Mouse (Mus musculus) urinary bladder, adult 2 months (tissue): Measurements from ENCODE around the gene Pfdn2. TPM values are rescaled to one million over a fixed set of nuclear protein-coding genes. Genes with fewer than 3 reads are reported as not detected.
"Not testable (repeated sequence)": the region's sequence is repeated elsewhere in the genome, so short reads cannot be mapped to it uniquely, and the experiment has no call there.

Experiments
- DNase-seq: peaks from one replicate; pipeline ENCODE4 v3.0.0; 2022; ENCODE audit warnings: low spot score
- polyA plus RNA-seq: library from polyadenylated mRNA; depleted of rRNA; stranded (reverse); fragments of >200 nt; gene quantifications from 2 replicates; pipeline ENCODE4 v1.2.3, GENCODE M21; 2012; rRNA removed

The Pfdn2 gene
- 47.8 and 66.6 TPM in 2 replicates for polyA plus RNA-seq

DNA sequence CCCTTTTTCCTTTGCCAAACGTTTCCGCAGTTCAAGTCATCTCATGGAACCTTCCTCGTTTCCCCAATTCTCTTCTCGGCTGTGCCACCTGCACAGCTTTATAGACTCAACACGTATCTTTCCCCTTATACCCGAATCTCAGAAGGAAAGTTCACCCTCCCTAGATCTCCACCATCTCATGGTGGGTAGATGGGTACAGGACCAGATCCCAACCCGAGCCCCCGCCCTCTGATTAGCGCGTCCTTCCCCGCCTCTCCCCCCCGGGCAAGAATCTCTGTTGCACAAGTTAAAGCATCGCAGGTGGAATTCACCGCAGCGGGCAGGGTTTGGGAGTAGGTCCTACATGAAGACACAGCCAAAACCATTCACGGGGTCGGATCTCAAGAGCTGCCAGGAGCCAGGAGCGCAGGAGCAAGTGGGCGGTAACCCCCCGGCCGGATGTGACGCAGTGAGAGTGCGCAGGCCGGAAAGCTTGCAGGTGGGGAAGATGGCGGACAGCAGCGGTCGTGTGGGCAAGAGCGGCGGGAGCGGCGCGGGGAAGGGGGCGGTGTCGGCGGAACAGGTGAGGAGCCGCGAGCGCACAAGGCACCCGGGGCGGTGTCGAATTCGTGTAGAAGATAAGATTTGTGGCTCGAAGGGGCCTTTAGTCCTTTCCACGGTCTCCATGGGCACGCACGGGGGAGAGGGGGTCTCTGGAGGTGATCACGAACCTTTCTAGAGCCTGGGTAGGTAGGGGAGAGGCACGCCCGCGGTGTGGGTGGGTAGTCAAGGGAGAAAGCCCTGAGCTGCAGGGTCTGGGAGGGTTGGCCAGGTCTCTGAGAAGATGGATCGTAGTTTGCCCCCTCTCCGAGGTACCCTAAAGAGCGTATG is at the start of gene Pfdn2, which contains the start of gene Nit1:
Gene Pfdn2, plus strand, starts transcription at position 446 of the 870 bp plus-strand sequence.
Gene Nit1, minus strand, starts transcription at position 422 of the 870 bp plus-strand sequence.
- peak; percentile 78 for DNase-seq

- DNase-seq, result no peak
These were observed 47.2 kb upstream of the Pfdn2 start for GRCm38 (mm10) chr1:171298226-171298625.

GRCm38 (mm10) chr1:171306157-171306556 is 39.3 kb upstream of the Pfdn2 start:
- not testable (repeated sequence) for DNase-seq

DNA sequence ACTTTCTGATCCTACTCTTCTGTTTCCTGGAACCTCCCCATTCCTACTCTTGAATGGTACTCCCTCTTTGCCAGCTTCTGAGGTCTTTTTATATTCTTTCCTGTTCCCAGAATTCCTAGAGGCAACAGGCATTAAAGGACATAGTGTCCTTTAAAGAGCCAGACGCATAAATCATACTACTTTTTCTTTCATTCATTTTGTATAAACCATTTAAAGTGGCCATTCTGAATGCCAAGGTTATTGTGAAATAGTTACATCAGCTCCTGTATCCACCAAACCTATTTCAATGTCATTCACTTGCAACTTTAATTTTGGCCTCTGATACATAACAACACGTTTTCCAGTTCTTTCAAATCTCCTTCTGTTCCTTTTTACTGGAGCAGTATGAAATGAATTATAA is 36.1 kb upstream of the Pfdn2 start:
- DNase-seq, result no peak

DNA sequence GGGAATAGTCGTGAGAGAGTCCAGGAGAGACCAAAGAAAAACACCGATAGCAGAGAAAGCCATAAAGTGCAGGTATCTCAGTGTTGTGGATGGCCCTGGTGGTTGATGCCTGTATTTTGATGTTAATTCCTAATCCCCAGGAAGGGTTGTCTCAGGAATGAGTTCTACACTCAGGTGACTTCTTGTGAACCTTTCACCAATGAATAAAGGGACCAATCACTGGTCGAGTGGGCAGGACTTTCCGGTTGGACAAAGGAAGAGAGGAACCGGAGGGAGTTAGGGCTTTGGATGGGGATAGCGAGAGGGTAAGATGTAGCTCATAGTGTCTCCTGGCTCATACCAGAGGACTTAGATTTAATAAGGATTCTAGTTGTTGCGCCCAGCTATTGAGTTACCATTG is 25.7 kb upstream of the Pfdn2 start:
- no peak for DNase-seq

DNA sequence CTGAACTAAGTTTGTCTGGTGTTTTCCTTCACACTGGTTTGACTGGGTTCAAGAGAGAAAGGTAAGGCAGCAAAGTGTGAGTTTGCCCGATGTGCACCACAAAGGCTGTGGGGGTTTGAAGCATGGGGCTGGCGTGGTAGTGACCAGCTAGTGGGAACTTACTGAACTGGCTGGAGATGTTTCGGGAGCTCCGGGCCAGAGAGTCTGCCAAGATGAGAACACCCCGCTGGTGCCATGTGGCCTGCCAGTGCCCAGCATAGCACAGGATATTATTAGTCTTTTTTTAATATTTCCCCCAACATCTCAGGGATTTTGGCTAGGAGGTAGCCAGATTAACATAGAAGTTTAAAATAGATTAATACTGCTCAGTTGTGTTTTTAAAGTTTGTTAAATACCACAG is 25.3 kb upstream of the Pfdn2 start:
- no peak for DNase-seq

DNA sequence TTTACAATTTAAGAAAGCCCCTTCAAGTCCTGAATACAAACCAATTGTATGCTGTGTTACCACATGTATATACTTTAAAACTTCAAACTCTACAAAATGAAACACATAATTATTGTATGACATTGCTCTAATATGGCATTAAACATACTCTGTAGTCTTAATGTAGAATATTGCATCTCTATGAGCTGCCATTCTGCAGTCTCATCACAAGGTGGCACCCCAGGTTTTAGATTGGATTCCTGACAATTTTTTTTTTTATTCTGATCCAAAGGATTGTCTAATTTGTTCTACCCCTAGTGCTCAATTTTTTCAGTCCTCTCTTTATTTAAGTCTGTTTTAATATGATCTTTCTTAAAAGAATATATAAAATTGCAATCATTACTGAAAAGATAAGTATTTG is 24.1 kb upstream of the Pfdn2 start:
- DNase-seq, result no peak

GRCm38 (mm10) chr1:171322012-171322411 is 23.5 kb upstream of the Pfdn2 start:
- DNase-seq, result no peak

GRCm38 (mm10) chr1:171325571-171325970 is 19.9 kb upstream of the Pfdn2 start:
- no peak for DNase-seq

- not testable (repeated sequence) for DNase-seq
These were observed 18.9 kb upstream of the Pfdn2 start for GRCm38 (mm10) chr1:171326588-171326987.

DNA sequence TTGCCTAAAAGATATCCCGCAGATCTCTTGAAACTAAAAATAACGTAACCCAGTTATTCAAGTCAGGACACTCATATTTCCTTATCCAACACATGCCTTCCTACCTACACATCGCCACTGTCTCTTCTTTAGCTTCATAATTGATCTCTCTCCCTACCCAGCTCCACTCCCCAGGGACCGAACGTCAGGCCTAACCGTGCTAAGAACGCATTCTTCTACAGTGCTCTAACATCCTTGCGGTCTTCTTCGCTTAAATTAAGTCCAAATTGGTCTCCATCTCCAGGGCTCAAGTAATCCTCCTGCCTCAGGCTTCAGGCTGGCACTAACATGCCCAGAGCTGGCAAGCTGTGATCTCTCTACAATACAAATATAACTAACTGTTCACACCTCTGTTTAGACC is 17.2 kb upstream of the Pfdn2 start:
- DNase-seq, result no peak

DNA sequence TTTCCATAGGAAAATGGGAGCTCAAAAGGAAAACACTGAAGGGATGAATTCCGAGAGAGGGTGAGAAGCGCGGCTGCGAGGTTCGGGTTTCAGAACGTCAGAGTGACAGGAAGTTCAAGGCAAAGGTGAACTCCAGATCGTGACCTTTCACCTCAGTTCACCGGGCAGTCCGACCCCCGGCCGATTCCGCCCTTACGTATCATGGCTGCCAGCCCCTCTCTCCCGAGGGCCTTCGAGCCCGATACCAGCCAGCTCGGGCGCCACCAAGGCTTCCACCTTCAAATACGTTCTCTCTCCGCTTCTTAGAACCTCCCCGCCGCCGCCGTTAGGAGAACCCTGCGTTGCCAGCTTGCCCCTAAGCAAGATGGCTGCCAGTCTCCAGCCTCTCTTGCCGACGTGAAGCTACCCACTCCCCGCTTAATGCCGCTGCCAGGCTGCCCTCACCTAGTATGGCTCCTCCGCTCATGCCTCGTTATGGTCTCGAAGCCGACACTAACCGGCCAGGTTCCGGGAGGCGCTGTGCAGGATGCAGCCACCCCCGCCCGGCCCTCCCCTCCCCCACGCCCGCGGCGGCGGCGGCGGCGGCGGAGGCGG is 16.5 kb upstream of the Pfdn2 start, which contains the start of gene Dedd:
Gene Dedd, plus strand, starts transcription at position 307 of the 594 bp plus-strand sequence.
- peak; percentile 89 for DNase-seq

GRCm38 (mm10) chr1:171329433-171330215 is 15.8 kb upstream of the Pfdn2 start:
- DNase-seq, result peak; percentile 82

GRCm38 (mm10) chr1:171330216-171330560 is 15.3 kb upstream of the Pfdn2 start:
- DNase-seq, result no peak

DNA sequence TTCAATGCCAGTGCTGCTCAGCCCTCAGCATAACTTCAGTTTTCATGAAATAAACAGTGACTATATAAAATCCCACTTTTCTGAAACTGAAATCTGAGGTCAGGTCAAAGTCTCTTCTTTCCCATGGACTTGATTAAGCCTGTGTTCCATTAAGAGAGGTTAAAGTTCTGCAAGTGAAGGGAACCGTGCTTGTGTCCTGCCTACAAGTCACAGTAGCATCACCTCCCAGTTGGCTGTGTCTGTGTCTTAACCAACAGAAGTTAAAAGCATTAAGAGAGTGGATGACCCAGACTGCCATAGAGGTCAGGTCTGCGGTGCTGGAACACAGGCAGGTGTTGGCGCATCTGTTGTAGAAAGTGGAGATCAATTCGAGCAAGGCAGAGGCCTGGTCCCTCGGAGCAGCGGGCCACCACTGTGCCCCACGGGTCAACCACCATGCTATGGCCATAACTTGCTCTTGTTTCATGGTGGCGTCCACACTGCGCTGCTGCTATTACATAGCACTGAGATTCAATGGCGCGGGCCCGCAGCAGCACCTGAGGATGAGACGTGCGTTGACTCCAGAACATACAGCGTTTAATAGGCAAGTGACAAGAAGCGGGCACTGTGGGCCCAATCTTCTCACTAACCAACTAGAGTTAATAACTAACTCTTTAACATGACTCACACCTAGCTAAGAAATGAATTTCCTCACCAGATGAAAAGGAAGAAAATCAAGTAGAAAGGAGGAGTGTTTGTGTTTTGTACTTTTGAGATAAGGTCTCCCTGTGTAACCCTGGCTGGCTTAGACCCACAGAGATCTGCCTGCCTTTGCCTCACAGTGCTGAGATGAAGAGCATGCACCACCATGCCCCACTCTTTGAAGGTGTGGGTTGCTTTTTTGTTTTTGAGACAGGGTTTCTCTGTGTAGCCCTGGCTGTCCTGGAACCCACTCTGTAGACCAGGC is 2.9 kb upstream of the Pfdn2 start:
- DNase-seq, result no peak

DNA sequence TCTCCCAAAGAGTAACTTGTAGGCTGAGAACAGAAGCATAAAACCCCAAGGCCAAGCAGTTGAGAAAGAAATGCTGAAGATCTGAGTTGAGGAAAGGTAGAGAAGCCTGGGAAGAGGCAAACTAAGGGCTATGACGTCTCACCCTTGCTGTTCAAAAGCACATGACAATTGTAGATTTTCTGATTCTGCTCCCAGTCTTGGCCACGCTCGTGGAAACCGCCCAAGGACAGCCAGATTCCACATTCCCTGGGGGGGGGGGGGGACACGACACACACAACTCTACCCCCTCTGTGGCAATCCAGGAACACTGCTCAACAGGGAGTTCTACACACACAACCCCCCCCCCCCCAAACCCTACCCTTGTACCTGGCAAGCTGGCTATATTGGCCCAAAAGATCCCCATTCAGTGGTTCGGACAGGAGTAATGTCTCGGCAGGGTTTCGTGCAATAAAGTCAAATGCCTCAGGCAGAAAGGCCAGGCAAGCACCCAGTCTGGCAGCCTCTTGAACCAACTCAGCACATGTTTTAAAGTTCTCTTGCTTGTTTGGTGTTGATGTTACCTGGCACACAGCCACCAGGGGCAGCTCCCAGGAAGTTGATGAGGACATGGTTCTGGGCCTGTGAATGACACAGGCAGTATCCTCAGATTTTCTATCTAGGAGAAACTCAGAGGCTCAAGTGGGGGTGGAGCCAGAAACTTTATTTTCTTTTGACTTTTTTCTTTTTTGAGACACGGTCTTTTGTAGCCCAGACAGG is 1.4 kb upstream of the Pfdn2 start:
- no peak for DNase-seq

- DNase-seq, result no peak
These were observed 755 bp upstream of the Pfdn2 start for GRCm38 (mm10) chr1:171344715-171345114.

DNA sequence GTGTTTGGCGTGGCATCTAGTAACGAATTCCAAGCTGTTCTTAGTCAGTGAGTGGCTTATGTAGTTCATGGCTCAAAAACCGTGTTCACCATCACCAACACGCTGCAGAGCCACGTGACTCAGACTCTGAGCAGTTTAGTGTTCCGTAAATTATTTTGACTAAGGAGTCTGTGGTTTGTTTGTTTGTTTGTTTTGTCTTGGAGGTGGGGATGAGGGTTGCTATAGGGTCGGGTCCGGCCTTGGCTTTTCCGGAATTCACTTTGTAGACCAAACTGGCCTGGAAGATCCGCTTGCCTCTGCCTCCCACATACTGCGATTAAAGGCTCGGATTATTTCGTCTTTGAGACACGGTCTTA is 603 bp downstream of the Pfdn2 start:
- no peak for DNase-seq

DNA sequence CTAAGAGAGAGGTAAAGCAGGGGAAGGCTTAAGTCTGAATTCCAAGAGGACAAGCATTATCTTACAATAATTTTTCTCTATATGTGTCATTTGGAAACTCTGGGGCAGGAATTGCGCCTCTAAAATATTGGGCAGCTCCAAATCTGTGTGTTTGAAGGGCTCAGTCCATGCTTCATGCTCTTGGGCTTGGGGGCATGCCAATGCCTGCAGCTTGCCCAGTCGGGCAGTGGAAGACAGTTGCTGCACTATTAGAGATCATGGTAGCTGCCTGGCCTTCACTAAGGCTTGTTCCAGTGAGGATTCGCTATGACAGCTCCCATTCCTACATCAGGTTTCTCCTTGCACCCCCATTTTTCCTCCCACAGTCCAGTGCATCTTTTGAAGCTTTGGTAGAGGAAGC is 3.2 kb downstream of the Pfdn2 start:
- DNase-seq, result no peak

GRCm38 (mm10) chr1:171349210-171349609 is 3.7 kb downstream of the Pfdn2 start:
- DNase-seq, result no peak
